Mouse (Mus musculus) limb, embryonic 14.5 days (tissue): Measurements from ENCODE around the gene Gria1. TPM values are rescaled to one million over a fixed set of nuclear protein-coding genes. Genes with fewer than 3 reads are reported as not detected.

Source experiments
- ATAC-seq: fragments of 200-750 bp; cut with Nextera tagmentation; 2 replicates; pipeline ENCODE4 v1.8.0; 2017; ENCODE audit warnings: low read depth, moderate number of reproducible peaks, moderate TSS enrichment; ENCODE audit not compliant: low FRiP score
- DNase-seq: peaks from one replicate; pipeline ENCODE4 v3.0.0-alpha.2; 2015; ENCODE audit warnings: low spot score
- H3K27ac ChIP-seq: fragments of 300-500 bp; sonication (generic); replicated peaks from 2 replicates; pipeline ENCODE4 v1.5.1; 2014; ENCODE audit warnings: low read depth, mild to moderate bottlenecking, low read length, moderate library complexity, mixed read lengths
- H3K27me3 ChIP-seq: fragments of 300-500 bp; sonication (generic); 2 replicates; pipeline ENCODE4 v1.6.1; 2014; ENCODE audit warnings: low read length, mixed read lengths; ENCODE audit not compliant: control insufficient read depth, insufficient read depth
- H3K36me3 ChIP-seq: fragments of 300-500 bp; sonication (generic); 2 replicates; pipeline ENCODE4 v1.6.1; 2014; ENCODE audit warnings: mild to moderate bottlenecking, low read length, moderate library complexity, mixed read lengths; ENCODE audit not compliant: control insufficient read depth, insufficient read depth
- H3K4me1 ChIP-seq: fragments of 300-500 bp; sonication (generic); 2 replicates; pipeline ENCODE4 v1.6.1; 2014; ENCODE audit warnings: antibody characterized with exemption, low read length, mixed read lengths; ENCODE audit not compliant: control insufficient read depth, insufficient read depth
- H3K4me2 ChIP-seq: fragments of 300-500 bp; sonication (generic); replicated peaks from 2 replicates; pipeline ENCODE4 v1.6.1; 2014; ENCODE audit warnings: low read depth, mild to moderate bottlenecking, low read length, moderate library complexity; ENCODE audit not compliant: severe bottlenecking
- H3K4me3 ChIP-seq: fragments of 300-500 bp; sonication (generic); replicated peaks from 2 replicates; pipeline ENCODE4 v1.5.1; 2014; ENCODE audit warnings: low read length
- H3K9ac ChIP-seq: fragments of 300-500 bp; sonication (generic); 2 replicates; pipeline ENCODE4 v1.6.1; 2014; ENCODE audit warnings: mild to moderate bottlenecking, low read depth, low read length, moderate library complexity; ENCODE audit not compliant: severe bottlenecking
- H3K9me3 ChIP-seq: fragments of 300-500 bp; sonication (generic); 2 replicates; pipeline ENCODE4 v1.6.1; 2016; ENCODE audit warnings: low read length; ENCODE audit not compliant: control insufficient read depth
- POLR2A ChIP-seq: fragments of 200-500 bp; IDR thresholded peaks from 2 replicates; pipeline ENCODE4 v1.8.0; 2012; ENCODE audit warnings: inconsistent platforms, mild to moderate bottlenecking, moderate library complexity, borderline replicate concordance; ENCODE audit not compliant: insufficient read depth, insufficient read length; ENCODE audit errors: extremely low read depth
- WGBS: fragments of 180-500 bp; shearing (Covaris S2); extraction: QIAGEN DNeasy Blood & Tissue Kit; methylation state at CpG from one replicate; pipeline ENCODE4 v1.1.7; 2014; 5-methylcytosine and 5-hydroxymethylcytosine counted together
- polyA plus RNA-seq, 2 experiments: library from polyadenylated mRNA; depleted of rRNA in 1 of 2; stranded (reverse) in 1 of 2; unstranded in 1 of 2; fragments of >200 nt; fragmentation: Nextera tagmentation in 1 of 2; extraction: Ambion mirVana in 1 of 2; gene quantifications; 2 replicates each; pipeline versions ENCODE4 v1.2.1 to v1.2.3; 2012 to 2014

Gria1 gene
- polyA plus RNA-seq, 2 experiments = 1.7 to 2.2 TPM

DNA sequence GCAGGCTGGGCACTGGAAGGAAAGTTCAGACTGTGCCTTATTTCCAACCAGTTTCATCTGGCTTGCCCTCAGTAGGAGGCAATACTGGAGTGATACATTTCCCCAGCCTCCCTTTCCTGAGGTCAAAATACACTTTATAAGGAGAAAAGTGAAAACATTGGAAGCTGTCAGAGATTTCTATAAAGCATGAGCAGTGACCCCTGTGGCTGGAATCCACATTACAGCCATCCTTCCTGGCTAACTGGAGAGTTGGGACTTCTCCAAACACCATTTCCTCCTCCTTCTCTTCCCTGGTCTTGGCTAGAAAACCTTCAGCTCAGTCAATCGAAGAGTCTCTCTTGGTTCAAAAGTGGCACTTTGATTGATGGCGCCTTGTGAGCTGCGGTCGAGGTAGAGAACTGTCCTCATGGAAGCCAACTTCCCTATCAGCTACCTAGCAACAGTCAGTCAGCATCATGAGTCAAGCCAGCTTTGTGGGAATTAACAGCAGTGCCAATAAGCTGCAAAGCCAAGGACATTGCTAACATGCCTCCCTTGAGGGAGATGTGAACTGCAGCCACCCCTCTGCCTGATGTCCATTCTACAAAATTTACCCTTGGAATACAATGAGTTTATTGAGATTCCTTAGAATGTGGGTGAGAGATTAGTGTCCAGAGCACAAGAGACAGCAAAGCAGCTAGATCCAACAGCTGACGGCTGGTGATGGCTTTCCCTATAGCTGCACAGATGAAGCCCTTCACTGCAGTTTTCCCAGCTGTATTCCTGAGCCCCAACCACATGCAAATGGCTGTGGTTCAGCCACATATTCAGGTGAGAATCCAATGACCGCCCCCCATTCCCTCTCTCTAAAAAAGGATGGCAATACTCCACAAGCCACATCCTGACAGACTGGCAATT lies 40.7 kb downstream of the Gria1 start:
- H3K9ac ChIP-seq = no peak overlapping the region
- H3K4me2 ChIP-seq = no peak overlapping the region
- WGBS = 75% methylated on average over 6 of the region's 6 CpGs
- no peak for ATAC-seq
- H3K4me1 ChIP-seq = no peaks in the 10 kb centered on the region
- no peak for TF ChIP-seq POLR2A
- DNase-seq = peak; percentile 65
- H3K36me3 ChIP-seq = no peaks in the 10 kb centered on the region
- H3K9me3 ChIP-seq = no peaks in the 10 kb centered on the region
- H3K27me3 ChIP-seq = no peaks in the 10 kb centered on the region
- H3K4me3 ChIP-seq = no peak overlapping the region
- no peak overlapping the region for H3K27ac ChIP-seq

DNA sequence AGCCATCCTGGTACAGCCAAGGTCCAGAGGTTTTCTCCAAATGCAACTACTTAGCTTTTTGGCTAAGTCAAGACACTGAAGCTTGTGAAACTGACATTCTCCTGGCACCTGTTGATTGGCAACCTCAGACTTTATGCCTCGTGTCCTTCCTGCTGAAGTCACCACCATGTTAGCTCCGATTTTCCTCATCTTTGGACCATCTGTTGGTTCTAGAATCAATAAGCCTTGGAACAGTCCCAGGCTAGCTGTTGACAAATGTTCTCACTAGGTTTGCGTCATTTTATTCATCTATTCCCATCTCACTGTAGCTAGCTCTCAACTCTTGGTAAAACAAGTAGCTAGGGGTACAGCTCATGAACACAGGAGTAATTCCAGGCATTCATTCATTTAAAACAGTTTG lies 51.3 kb downstream of the Gria1 start:
- DNase-seq (no peak), ATAC-seq (no peak)
- H3K4me2 ChIP-seq = no peak overlapping the region
- no peak overlapping the region for H3K9ac ChIP-seq
- H3K4me3 ChIP-seq = no peak overlapping the region
- TF ChIP-seq POLR2A = no peak
- WGBS = 78% methylated on average over 3 of the region's 3 CpGs
- H3K27me3 ChIP-seq = no peaks in the 10 kb centered on the region
- H3K36me3 ChIP-seq = no peaks in the 10 kb centered on the region
- no peaks in the 10 kb centered on the region for H3K9me3 ChIP-seq
- no peak overlapping the region for H3K27ac ChIP-seq
- no peaks in the 10 kb centered on the region for H3K4me1 ChIP-seq

GRCm38 (mm10) chr11:57070196-57070901 lies 59.2 kb downstream of the Gria1 start:
- Histone ChIP-seq H3K9ac (no peak overlapping the region), H3K9me3 (no peaks in the 10 kb centered on the region), H3K4me1 (no peaks in the 10 kb centered on the region), H3K36me3 (no peaks in the 10 kb centered on the region), H3K4me3 (no peak overlapping the region), H3K4me2 (no peak overlapping the region), H3K27me3 (no peaks in the 10 kb centered on the region), H3K27ac (no peak overlapping the region)
- ATAC-seq (no peak), DNase-seq (no peak)
- WGBS = 81% methylated on average over 8 of the region's 8 CpGs
- TF ChIP-seq POLR2A = no peak

DNA sequence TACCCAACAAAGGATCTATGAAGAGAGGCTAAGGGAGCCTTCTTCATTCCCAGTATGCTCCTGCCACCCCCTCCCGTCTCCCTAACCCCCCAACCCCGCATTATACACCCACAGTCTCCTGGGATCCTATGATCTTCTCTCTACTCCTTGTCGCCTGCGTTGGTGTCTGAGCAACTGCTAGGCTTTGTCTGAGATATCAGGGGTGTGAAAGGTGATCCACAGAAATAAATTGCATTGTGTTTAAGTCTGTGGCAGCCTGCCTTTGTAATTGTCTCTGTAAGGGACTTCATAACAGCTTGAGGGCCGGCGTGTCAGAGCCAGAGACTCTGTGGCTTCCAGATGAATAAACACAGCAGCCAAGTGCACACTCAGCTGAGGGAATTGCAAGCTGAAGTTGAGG lies 61.0 kb downstream of the Gria1 start:
- DNase-seq (no peak), ATAC-seq (no peak)
- H3K9ac ChIP-seq = no peak overlapping the region
- no peaks in the 10 kb centered on the region for H3K9me3 ChIP-seq
- H3K4me1 ChIP-seq = no peaks in the 10 kb centered on the region
- no peak overlapping the region for H3K27ac ChIP-seq
- no peak overlapping the region for H3K4me3 ChIP-seq
- H3K36me3 ChIP-seq = no peaks in the 10 kb centered on the region
- H3K4me2 ChIP-seq = no peak overlapping the region
- WGBS = 77% methylated on average over 6 of the region's 6 CpGs
- no peak for TF ChIP-seq POLR2A
- no peaks in the 10 kb centered on the region for H3K27me3 ChIP-seq

DNA sequence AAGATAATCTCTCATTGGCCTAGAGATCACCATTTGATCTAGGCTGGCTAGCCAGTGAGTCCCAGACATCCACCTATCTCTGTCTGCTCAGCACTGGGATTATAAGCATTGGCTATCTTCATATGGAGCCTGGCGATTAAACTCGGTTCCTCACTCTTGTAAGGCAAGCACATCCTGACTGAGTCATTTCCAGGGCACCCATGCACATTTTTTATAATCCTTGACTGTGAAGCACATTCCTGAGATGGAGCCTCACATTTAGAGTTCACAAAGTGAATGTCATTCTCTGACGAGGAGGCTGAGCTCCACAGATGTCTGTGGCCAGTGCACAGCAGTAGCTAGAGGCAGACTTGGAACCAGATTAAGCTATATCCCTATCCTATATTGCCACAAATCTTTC lies 68.2 kb downstream of the Gria1 start:
- H3K4me1 ChIP-seq = no peaks in the 10 kb centered on the region
- no peak overlapping the region for H3K27ac ChIP-seq
- TF ChIP-seq POLR2A = no peak
- no peak overlapping the region for H3K4me3 ChIP-seq
- no peak overlapping the region for H3K4me2 ChIP-seq
- H3K27me3 ChIP-seq = no peaks in the 10 kb centered on the region
- no peaks in the 10 kb centered on the region for H3K36me3 ChIP-seq
- 70% methylated on average over 3 of the region's 3 CpGs for WGBS
- no peak for DNase-seq
- no peaks in the 10 kb centered on the region for H3K9me3 ChIP-seq
- ATAC-seq = no peak
- no peak overlapping the region for H3K9ac ChIP-seq
